Mouse (Mus musculus): ENCODE data around the gene Iqgap2.

Iqgap2 gene

GRCm38 (mm10) chr13:95714271-95714975, 177.3 kb downstream of the Iqgap2 start:
- no peak for DNase-seq (ENCODE audit: low read depth, low spot score)

GRCm38 (mm10) chr13:95712570-95713268, 179.0 kb downstream of the Iqgap2 start:
- no peak for DNase-seq (ENCODE audit: low read depth, low spot score)

- DNase-seq (ENCODE audit: low read depth, low spot score): no peak
Measured at GRCm38 (mm10) chr13:95712054-95712453, 179.7 kb downstream of the Iqgap2 start.

GRCm38 (mm10) chr13:95705589-95705988, 186.1 kb downstream of the Iqgap2 start:
- DNase-seq (ENCODE audit: low read depth, low spot score): no peak

GRCm38 (mm10) chr13:95703376-95703775, 188.3 kb downstream of the Iqgap2 start:
- DNase-seq (ENCODE audit: low read depth, low spot score): no peak

GRCm38 (mm10) chr13:95697874-95698273, 193.8 kb downstream of the Iqgap2 start:
- DNase-seq (ENCODE audit: low read depth, low spot score): no peak

GRCm38 (mm10) chr13:95696654-95697163, 195.0 kb downstream of the Iqgap2 start, which contains the start of gene F2rl2:
F2rl2 (plus strand) TSS chr13:95696853.
- DNase-seq (ENCODE audit: low read depth, low spot score): no peak

- DNase-seq (ENCODE audit: low read depth, low spot score): no peak
Measured at GRCm38 (mm10) chr13:95696120-95696653, 195.5 kb downstream of the Iqgap2 start.

- DNase-seq (ENCODE audit: low read depth, low spot score): no peak
Measured at GRCm38 (mm10) chr13:95692201-95692600, 199.5 kb downstream of the Iqgap2 start.

- no peak for DNase-seq (ENCODE audit: low read depth, low spot score)
Measured at GRCm38 (mm10) chr13:95688576-95688975, 203.1 kb downstream of the Iqgap2 start.

- peak; percentile 73 for DNase-seq (ENCODE audit: low read depth, low spot score)
Measured at GRCm38 (mm10) chr13:95685736-95686135, 206.0 kb downstream of the Iqgap2 start.

- DNase-seq (ENCODE audit: low read depth, low spot score): no peak
Measured at GRCm38 (mm10) chr13:95684656-95685244, 207.0 kb downstream of the Iqgap2 start.

GRCm38 (mm10) chr13:95679491-95679941, 212.2 kb downstream of the Iqgap2 start:
- peak; percentile 7 for DNase-seq (ENCODE audit: low read depth, low spot score)

GRCm38 (mm10) chr13:95679078-95679477, 212.6 kb downstream of the Iqgap2 start:
- peak; percentile 40 for DNase-seq (ENCODE audit: low read depth, low spot score)

GRCm38 (mm10) chr13:95672372-95672771, 219.3 kb downstream of the Iqgap2 start:
- DNase-seq (ENCODE audit: low read depth, low spot score): no peak

- no peak for DNase-seq (ENCODE audit: low read depth, low spot score)
Measured at GRCm38 (mm10) chr13:95671108-95671897, 220.4 kb downstream of the Iqgap2 start.

- DNase-seq (ENCODE audit: low read depth, low spot score): no peak
Measured at GRCm38 (mm10) chr13:95670534-95670933, 221.2 kb downstream of the Iqgap2 start.

GRCm38 (mm10) chr13:95667260-95667659, 224.5 kb downstream of the Iqgap2 start:
- DNase-seq (ENCODE audit: low read depth, low spot score): peak; percentile 4

GRCm38 (mm10) chr13:95665644-95666356, 225.9 kb downstream of the Iqgap2 start:
- no peak for DNase-seq (ENCODE audit: low read depth, low spot score)

GRCm38 (mm10) chr13:95663834-95664233, 227.9 kb downstream of the Iqgap2 start:
- DNase-seq (ENCODE audit: low read depth, low spot score): no peak

GRCm38 (mm10) chr13:95659432-95659831, 232.3 kb downstream of the Iqgap2 start:
- DNase-seq (ENCODE audit: low read depth, low spot score): no peak
